Mouse (Mus musculus) embryo, embryonic 10 days (tissue): ENCODE measurements at regions not wholly inside any gene's neighbourhood (a gene's known extent, or its start where the extent isn't known, plus 50 kb on each side); places are given as distances from the start of the nearest gene placed in this dataset.

ENCODE experiments used
- DNase-seq: peaks from one replicate; pipeline ENCODE4 v3.0.0-alpha.2; 2015; ENCODE audit warnings: low spot score

GRCm38 (mm10) chr14:68973636-68974101 lies 320.4 kb downstream of the Synb start:
- no peak for DNase-seq

- DNase-seq: peak; percentile 87
These were observed 327.3 kb downstream of the Synb start for GRCm38 (mm10) chr14:68966758-68967157.

GRCm38 (mm10) chr14:68954577-68955460 lies 339.3 kb downstream of the Synb start:
- DNase-seq: no peak

DNA sequence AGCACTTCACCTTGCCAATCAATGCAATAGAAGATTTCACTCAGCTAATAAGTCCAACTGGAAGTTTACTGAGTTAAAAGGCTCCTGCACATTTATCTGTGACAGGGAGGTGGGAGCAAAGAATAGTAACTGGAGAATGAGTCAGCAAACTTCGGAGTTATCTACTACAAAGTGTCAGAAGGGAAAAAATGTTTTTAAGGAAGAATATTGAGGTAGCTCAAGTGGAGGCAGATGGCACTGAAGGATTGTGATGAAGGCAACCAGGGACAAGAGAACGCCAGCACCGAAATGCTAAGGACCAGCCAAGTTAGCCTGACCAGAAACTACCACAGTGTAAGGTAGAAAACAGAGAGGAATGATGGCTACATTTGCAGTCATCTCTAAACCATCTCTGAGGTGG lies 348.2 kb downstream of the Synb start:
- DNase-seq: no peak

GRCm38 (mm10) chr14:68945434-68945833 lies 348.7 kb downstream of the Synb start:
- no peak for DNase-seq

- DNase-seq: no peak
These were observed 352.3 kb downstream of the Synb start for GRCm38 (mm10) chr14:68941759-68942158.

DNA sequence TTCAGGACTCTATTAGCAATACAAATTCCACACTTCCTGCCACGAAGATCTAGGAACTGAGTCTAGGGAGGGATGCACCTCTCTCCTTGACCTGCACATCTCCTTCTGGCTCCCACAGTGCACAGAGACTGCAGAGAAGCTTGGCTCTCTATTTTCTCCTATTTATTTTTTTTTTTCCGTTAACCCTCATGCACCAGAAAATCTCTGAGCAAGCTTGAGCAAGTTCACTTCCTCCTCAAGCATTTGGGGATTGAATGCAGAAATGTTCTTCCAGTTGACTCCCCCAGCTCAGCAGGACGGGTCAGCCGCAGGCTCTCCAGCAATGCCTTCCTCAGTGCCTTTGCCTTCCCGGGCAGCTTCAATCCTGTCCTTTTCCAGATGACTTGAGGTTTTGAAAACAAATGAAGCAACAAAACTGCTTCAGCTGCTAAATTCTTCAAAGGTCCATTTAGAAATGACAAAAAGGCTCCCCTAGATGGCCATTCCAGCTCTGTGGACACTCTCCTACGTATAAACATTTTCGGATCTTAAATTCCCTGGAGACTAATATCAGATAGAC lies 352.9 kb downstream of the Synb start:
- DNase-seq: peak; percentile 16

GRCm38 (mm10) chr14:68935303-68935662 lies 358.8 kb downstream of the Synb start:
- no peak for DNase-seq

GRCm38 (mm10) chr14:68934611-68935302 lies 359.3 kb downstream of the Synb start:
- DNase-seq: peak; percentile 80

GRCm38 (mm10) chr14:68927814-68928213 lies 366.3 kb downstream of the Synb start:
- DNase-seq: peak; percentile 48

GRCm38 (mm10) chr14:68923054-68923453 lies 371.0 kb downstream of the Synb start:
- DNase-seq: peak; percentile 39

- peak; percentile 3 for DNase-seq
These were observed 372.1 kb downstream of the Synb start for GRCm38 (mm10) chr14:68922035-68922434.

- no peak for DNase-seq
These were observed 375.5 kb downstream of the Synb start for GRCm38 (mm10) chr14:68918526-68919045.

DNA sequence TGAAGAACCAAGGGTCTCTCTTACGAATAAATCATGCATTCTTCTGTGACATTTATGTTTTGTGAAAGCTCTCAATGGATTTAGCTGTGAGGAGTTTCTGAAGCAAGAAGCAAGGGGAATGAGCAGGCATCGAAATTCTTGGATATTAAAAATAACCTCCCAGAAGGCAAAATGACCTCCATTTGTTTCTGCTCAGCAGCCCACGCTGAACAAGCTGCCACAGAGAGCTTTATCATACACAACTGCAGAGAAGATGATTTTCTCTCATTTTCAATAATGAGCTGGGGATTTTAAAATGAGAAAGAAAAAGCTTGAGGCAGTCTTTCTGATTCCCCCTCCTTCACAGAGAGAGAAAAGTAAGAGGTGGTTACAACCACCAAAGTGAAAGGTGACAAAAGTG lies 394.2 kb downstream of the Synb start:
- no peak for DNase-seq

GRCm38 (mm10) chr14:68877171-68877570 lies 416.9 kb downstream of the Synb start:
- no peak for DNase-seq

DNA sequence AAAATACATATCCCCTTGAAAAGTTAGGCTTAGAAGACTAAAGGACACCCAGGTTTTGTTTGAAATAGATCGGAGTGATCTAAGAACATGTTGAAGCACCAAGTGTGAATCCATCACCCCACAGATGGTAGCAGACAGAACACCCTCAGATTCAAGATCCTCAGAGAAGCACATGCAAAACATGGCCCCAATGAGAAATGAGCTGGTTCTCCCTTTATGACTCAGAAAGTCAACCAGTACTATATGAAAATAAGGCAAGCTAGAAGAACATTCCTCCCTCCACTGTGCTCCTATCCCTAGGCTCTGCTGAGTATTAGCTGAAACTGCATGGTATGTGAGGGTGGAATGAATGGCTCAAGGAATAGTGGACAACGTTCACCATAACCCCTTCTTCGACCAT lies 433.0 kb downstream of the Synb start:
- DNase-seq: no peak

- no peak for DNase-seq
These were observed 436.2 kb downstream of the Synb start for GRCm38 (mm10) chr14:68857948-68858347.

DNA sequence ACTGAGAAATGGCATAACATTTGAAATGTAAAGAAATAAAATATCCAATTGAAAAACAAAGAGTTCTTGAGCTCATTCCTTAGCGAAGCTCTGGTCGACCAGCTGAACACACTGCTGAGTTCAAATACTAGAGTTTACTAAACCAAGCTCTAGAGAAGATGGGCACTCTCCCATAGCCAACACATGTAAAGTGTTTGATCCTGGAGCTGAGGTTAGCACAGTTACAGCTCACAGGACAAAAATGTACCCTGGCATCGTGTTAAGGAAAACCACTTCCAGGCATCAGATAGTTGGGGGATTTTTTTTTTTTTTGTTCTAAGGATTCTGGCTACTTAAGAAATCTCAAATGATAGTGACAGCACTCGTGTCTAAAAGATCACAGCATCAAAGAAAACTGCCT lies 445.6 kb downstream of the Synb start:
- no peak for DNase-seq

DNA sequence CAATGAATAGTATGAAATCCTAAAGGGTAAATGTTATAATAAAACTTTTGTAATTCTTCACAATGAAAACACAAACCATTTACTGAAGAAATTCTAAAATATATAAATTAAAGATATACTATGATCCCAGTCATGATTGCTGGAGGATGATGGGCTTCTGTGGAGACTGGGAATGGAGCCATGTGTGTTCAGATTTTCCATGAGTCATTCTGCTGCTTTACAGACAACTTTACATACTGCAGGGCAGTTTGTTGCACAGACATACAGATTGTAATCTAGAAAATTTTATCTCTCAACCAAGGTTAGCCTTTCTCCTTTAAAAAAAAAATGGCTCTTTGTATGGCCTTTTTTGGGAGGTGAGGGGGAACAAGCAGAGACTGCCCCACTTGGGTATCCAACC lies 446.5 kb downstream of the Synb start:
- no peak for DNase-seq

- DNase-seq: no peak
These were observed 473.9 kb downstream of the Synb start for GRCm38 (mm10) chr14:68820241-68820640.

GRCm38 (mm10) chr14:68808976-68809375 lies 485.1 kb downstream of the Synb start:
- DNase-seq: no peak

- DNase-seq: no peak
These were observed 486.2 kb downstream of the Synb start for GRCm38 (mm10) chr14:68807918-68808317.

DNA sequence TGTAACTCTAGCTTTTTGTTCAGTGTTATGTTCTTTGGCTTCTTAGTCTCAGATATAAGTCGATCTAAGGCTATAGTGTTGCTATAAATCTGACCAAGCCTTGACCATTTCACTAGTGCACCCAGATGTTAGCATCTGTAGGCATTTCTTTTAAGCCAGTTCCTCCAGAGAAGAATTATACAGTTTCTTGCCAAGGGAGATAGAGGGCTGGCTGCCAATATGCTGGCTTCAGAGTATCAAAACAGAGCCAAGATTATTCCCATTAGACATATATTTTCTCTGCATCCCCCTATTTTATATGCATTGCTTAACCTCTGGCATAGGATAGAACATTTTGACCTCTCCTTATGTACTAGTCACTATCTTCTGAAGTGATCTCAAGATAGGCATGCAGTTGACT lies 487.5 kb downstream of the Synb start:
- no peak for DNase-seq
